Mouse (Mus musculus) kidney, adult 2 months (tissue): ENCODE data around the gene Dclre1b. TPM values are rescaled to one million over a fixed set of nuclear protein-coding genes. Genes with fewer than 3 reads are reported as not detected.
A peak's percentile ranks its signal among the peaks of the same experiment; 100 is the strongest.

Experiments
- DNase-seq: peaks from one replicate; pipeline ENCODE4 v3.0.0; 2021
- H3K27ac ChIP-seq: fragments of 200-500 bp; 2 replicates; pipeline ENCODE4 v1.5.1; 2012; ENCODE audit warnings: low read depth, low read length, control low read depth, inconsistent platforms; ENCODE audit not compliant: insufficient read depth
- H3K27me3 ChIP-seq: fragments of 200-500 bp; replicated peaks from 2 replicates; pipeline ENCODE4 v1.6.1; 2012; ENCODE audit warnings: mild to moderate bottlenecking, moderate library complexity, low read length, inconsistent platforms; ENCODE audit not compliant: control insufficient read depth, insufficient read depth
- H3K36me3 ChIP-seq: fragments of 200-500 bp; 2 replicates; pipeline ENCODE4 v1.6.1; 2012; ENCODE audit warnings: mild to moderate bottlenecking, moderate library complexity, low read length, inconsistent platforms; ENCODE audit not compliant: control insufficient read depth, insufficient read depth
- H3K4me1 ChIP-seq: fragments of 200-500 bp; 2 replicates; pipeline ENCODE4 v1.6.1; 2011; ENCODE audit warnings: low read length; ENCODE audit not compliant: control insufficient read depth, insufficient read depth
- H3K4me3 ChIP-seq: fragments of 200-500 bp; 2 replicates; pipeline ENCODE4 v1.5.1; 2011; ENCODE audit warnings: mild to moderate bottlenecking, low read depth, low read length, control low read depth; ENCODE audit not compliant: insufficient read depth
- CTCF ChIP-seq: fragments of 200-500 bp; conservative IDR thresholded peaks from 2 replicates; pipeline ENCODE4 v1.5.1; 2011; ENCODE audit warnings: low read depth, mild to moderate bottlenecking, control low read depth, low read length, moderate library complexity, mixed read lengths; ENCODE audit not compliant: insufficient read depth, insufficient read length
- POLR2A ChIP-seq: fragments of 200-500 bp; IDR thresholded peaks from one replicate; pipeline ENCODE4 v1.6.1; 2011; ENCODE audit warnings: low read depth, low read length, control low read depth
- WGBS: fragments of 180-500 bp; shearing (Covaris S2); methylation state at CpG from one replicate; pipeline ENCODE4 v1.1.7; 2018; 5-methylcytosine and 5-hydroxymethylcytosine counted together
- polyA plus RNA-seq: library from polyadenylated mRNA; depleted of rRNA; stranded (reverse); fragments of >200 nt; gene quantifications from 2 replicates; pipeline ENCODE4 v1.2.3, GENCODE M21; 2012

Gene Dclre1b
- polyA plus RNA-seq, 1 experiment = 8.9 TPM

GRCm38 (mm10) chr3:103791230-103792110 lies 17.8 kb downstream of the Dclre1b start, which contains the start of gene Hipk1:
Gene Hipk1, minus strand, starts transcription at chr3:103791563.
- Histone ChIP-seq H3K4me1 (peaks cover 27% of the 10 kb centered on the region), H3K27me3 (no peaks in the 10 kb centered on the region), H3K4me3 (peak within 1 kb of the TSS; percentile 94), H3K36me3 (no peaks in the 10 kb centered on the region), H3K27ac (peak within 1 kb of the TSS; percentile 94)
- TF ChIP-seq CTCF (no peak), POLR2A (peak; percentile 79)
- WGBS = 11% methylated on average over 49 of the region's 49 CpGs
- peak; percentile 97 for DNase-seq

- Histone ChIP-seq H3K27ac (peak overlapping the region; percentile 69), H3K27me3 (no peaks in the 10 kb centered on the region), H3K4me1 (peaks cover 30% of the 10 kb centered on the region), H3K36me3 (no peaks in the 10 kb centered on the region), H3K4me3 (peak overlapping the region; percentile 94)
- TF ChIP-seq CTCF = no peak
- no peak for TF ChIP-seq POLR2A
- under 1% methylated on average over 60 of the region's 61 CpGs for WGBS
- no peak for DNase-seq
These were observed 18.7 kb downstream of the Dclre1b start for GRCm38 (mm10) chr3:103790346-103791145.

DNA sequence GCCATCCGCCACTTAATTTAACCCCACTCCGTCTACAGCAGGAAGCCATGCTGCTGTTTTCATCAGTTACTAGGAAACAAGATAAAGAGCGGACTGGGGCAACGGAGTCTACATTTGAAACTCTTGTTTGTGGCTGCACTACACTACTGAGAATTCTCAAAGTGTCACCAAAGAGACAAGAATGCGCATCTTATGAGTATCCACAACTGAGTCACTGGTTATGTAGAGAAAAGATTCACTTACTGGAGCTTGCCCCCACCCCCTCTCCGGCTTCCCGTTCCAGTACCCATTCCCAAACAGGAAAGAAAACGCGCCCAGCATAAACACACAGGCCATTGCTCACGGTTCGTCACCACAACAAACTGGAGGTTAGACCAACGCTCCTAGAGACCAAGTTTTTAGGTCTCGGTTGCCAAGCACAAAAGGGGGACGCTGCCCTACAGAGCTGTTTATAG lies 19.3 kb downstream of the Dclre1b start:
- Histone ChIP-seq H3K4me3 (peak overlapping the region; percentile 94), H3K4me1 (peaks cover 33% of the 10 kb centered on the region), H3K27ac (peak overlapping the region; percentile 69), H3K36me3 (no peaks in the 10 kb centered on the region), H3K27me3 (no peaks in the 10 kb centered on the region)
- TF ChIP-seq POLR2A = no peak
- TF ChIP-seq CTCF = no peak
- peak; percentile 67 for DNase-seq
- 1% methylated on average over 14 of the region's 14 CpGs for WGBS

DNA sequence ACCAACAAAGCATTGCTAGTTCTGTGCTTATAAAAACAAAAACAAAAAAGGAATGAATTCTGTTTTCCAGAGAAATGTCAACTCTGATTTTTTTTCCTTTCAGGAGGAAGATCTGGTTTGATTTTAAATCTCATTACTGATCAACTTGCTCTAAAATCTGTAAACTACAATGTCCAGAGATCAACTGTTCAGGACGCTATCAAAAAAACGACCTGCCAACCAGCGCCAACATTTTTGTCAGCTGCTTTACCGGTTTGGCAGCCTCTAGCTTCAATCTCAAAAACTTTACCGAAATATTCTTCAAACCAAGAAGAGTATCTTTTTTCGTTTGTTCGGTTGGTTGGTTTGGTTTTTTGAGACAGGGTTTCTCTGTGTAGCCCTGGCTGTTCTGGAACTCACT lies 20.1 kb downstream of the Dclre1b start:
- Histone ChIP-seq H3K36me3 (no peaks in the 10 kb centered on the region), H3K4me3 (peak overlapping the region; percentile 44), H3K4me1 (peaks cover 36% of the 10 kb centered on the region), H3K27me3 (no peaks in the 10 kb centered on the region), H3K27ac (peak overlapping the region; percentile 77)
- DNase-seq = peak; percentile 53
- 28% methylated on average over 7 of the region's 7 CpGs for WGBS
- TF ChIP-seq CTCF = no peak
- no peak for TF ChIP-seq POLR2A

- Histone ChIP-seq H3K27ac (peak overlapping the region; percentile 69; the same call in 1 of the 2 replicates), H3K4me3 (no peak overlapping the region), H3K27me3 (no peaks in the 10 kb centered on the region), H3K36me3 (no peaks in the 10 kb centered on the region), H3K4me1 (peaks cover 44% of the 10 kb centered on the region)
- no peak for TF ChIP-seq POLR2A
- TF ChIP-seq CTCF = no peak
- 34% methylated on average over 7 of the region's 7 CpGs for WGBS
- DNase-seq = no peak
These were observed 22.0 kb downstream of the Dclre1b start for GRCm38 (mm10) chr3:103787225-103787624.

- H3K27me3 ChIP-seq = no peaks in the 10 kb centered on the region
- TF ChIP-seq POLR2A (no peak), CTCF (no peak)
- WGBS = 74% methylated on average over 4 of the region's 4 CpGs
- no peak overlapping the region for H3K4me3 ChIP-seq
- no peak for DNase-seq
- no peaks in the 10 kb centered on the region for H3K36me3 ChIP-seq
- H3K27ac ChIP-seq = peak overlapping the region; percentile 56
- H3K4me1 ChIP-seq = peaks cover 36% of the 10 kb centered on the region
These were observed 26.2 kb downstream of the Dclre1b start for GRCm38 (mm10) chr3:103782844-103783609.
